Mouse (Mus musculus) cerebellum, adult 9-10 months (tissue): Measurements from ENCODE around the gene Ddx23.

ENCODE experiments used
- DNase-seq: peaks from one replicate; pipeline ENCODE4 v3.0.0; 2022

The Ddx23 gene

DNA sequence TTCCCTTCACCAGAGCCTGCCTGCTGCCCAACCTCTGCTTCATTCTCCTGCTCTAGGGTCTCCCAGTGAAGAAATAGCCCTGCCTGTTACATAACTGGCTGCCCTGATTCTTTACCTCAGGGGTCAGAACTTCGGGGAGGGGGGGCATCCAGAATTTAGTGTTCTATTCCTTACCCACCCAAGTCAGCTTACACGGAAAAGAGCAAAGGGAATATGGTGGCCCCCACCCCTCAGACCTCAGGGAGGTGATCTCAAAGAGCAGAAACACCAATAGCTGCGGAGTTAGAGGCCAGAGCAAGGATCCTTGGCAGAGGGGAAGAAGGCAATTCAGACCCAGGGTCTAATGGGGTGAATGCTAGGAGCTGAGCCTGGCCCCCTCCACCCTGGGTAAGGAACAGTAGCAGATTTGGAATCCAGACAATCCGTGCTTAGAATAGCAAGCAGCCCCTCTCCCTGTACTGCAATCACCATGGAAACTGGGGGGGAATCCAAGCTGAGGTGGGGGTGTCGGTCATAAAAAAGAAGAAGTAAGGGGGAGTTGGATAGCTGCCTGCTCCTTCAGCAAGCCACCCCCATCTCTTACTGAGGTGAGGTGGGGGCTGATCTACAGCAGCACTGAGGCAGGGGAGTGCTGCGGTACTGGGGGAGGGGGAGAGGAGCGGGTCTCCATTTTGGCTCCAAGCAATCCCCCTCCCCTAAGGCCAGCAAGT lies 11.7 kb upstream of the Ddx23 start:
- no peak for DNase-seq

DNA sequence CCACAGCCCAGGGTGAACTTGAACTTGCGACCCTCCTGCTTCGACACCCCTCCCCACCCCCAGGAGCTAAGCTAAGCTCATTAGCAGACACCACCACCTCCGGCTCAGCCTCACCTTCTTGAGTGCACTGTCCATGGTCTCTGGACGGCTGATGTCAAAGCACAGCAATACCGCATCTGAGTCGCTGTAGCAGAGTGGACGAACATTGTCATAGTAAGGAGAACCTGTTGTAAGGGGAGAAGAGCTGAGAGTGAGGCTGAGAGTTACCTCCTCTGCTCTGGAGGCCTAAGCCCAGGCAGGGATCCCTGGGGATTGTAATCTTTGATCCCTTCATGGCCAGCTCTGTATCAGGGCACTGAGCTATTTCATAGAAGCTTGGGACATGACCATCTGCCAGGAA lies 11.0 kb upstream of the Ddx23 start:
- DNase-seq: no peak

DNA sequence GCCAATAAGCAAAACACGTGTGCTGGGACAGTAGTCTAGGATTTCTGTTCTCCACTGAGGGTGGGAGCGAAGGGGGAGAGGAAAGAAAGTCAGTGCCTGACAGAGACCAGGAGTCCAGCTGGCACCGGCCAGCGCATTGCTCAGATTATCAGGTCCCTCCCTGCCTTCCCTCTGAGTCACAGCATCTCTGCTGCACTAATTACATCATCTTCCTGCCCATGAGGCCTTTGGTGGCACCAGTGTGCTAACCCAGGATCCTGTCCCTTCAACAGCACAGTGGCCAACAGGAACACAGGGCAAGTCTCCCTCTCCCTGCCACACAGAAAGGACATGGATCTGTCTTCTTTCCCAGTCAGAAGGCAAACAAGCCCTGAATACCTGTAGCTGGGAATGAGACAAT lies 9.9 kb upstream of the Ddx23 start:
- DNase-seq: no peak

DNA sequence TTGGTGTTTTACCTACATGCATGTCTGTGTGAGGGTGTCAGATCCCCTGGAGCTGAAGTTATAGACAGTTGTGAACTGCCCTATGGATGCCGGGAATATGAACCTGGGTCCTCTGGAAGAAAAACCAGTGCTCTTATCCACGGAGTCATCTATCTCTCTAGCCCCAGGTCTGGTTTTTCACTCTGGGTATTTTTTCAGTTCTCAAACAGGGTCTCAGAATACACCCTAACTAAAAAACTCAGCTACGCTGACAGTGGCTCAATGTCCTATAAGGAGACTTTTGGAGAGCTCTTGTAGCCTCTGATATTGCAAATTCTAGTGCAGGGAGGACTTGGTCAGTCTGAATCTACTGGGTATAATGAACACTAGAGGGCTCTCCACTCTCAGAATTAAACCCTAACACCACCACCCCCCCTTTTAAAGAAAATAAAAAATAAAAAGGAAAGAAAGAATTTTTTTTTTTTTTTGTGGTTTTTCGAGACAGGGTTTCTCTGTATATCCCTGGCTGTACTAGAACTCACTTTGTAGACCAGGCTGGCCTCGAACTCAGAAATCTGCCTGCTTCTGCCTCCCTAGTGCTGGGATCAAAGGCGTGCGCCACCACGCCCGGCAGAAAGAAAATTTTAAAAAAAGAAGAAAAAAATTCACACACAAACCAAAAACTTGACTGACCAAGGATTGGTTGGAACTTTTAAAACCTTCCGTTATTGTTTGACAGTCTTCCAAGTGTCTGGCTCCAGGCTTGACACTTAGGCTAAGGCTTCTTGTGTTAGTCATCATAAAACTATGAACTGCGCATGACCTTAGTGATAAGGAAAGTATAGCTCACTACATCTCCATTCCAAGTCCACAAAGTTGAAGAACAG lies 1.6 kb upstream of the Ddx23 start:
- peak; percentile 67 for DNase-seq

DNA sequence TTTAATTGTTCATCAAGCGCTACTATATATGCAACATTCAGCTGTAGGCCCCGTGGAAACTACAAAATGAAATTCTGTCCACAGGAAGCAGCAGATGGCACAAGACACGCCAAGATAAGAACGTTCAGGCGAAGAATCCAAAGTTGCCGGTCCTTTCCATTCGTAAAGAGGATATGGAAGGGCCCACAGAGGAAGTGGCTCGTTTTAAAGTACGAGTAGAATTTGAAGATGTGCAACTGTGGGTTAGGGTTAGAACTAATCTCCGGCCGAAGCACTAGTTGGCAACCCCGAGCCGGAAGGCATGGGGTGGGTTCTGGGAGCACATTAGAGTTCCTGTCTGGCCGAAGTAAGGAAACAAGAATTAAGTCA lies 512 bp downstream of the Ddx23 start:
- peak; percentile 48 for DNase-seq

DNA sequence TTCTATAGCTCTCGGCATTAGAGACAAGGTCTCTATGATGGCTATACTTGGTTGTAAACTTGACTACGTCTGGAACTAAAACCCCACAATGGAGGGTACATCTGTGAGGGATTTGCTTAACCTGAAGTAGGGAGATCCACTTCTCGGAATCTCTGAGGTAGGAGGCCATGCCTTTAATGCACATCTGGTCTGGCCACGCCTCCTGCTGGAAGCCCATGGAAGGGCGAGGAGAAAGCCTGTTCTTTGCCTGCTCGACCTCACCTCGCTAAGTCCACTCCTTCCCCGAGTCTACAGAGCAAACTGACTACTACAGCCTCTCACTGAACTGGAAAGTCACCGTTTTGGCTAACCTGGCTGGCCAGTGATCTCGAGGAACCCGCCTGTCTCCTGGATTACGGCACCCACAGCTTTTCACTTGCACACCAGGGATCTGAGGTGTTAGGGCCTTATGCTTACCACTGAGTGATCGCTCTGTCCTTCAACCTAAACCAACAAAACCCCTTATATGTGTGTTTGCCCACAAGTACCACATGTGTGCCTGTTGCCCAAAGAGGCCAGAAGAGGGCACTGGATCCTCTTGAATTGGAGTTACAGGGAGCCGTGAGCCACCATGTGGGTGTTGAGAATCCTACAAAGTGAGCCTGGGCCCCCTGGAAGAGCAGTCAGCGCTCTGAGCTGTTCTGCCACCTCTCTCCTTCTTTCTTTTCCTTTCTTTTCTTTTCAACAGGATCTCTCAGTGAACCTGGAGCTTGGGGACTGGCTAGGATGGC lies 5.5 kb downstream of the Ddx23 start:
- no peak for DNase-seq

DNA sequence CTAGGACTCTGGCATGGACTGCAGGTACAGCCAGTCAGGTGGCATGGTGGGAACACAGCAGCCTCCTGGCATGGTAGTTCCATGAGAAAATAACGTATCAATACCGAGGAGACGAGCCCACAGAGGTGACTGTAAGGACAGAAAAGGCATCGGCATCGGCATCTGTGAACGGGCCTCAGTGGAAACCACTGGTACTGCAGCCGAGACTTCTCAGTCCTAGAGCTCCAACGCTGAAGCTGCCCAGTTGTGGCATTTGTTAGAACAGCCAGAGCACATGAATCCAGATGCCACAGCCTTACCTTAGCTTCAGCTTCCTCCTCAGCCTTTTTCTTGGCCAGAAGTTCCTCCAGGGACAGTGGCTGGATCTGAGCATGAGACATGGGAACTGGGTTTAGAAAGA lies 10.5 kb downstream of the Ddx23 start:
- DNase-seq: no peak

DNA sequence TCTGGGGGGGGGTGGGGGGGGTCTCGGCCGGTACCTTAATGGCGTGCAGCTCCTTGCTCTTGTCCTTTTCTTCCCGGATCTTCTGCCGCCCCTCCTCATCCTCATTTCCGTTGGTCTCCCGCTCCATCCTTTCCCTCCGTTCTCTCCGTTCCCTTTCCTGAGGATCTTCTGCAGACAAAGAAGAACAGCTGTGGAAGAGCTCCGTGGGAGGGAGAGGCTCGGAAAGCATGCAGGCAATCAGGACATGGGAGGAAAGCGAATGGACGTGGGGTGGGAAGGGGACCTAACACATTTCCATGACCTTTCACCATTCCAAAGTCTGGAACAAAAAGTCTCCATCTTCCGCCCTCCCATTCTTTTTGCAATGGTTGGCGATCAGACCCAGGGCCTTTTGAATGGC lies 11.3 kb downstream of the Ddx23 start:
- no peak for DNase-seq

DNA sequence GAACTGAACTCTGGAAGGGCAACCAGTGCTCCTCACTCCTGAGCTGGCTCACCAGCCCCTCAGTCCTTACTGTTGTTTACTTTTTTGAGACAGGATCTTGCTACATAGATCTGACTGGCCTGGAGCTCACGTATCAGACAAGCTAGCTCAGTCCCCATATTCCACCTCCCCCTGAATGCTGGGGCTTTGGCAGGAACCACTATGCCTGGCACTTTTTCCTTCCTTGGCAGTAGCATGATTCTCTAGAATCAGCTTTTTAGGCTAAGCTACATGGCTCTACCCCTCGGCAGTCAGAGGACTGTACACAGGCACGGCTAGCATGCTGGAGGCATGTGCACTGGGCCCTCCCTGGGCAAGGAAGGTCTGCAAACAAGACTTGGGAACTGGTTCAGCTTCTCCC lies 14.6 kb downstream of the Ddx23 start:
- no peak for DNase-seq

DNA sequence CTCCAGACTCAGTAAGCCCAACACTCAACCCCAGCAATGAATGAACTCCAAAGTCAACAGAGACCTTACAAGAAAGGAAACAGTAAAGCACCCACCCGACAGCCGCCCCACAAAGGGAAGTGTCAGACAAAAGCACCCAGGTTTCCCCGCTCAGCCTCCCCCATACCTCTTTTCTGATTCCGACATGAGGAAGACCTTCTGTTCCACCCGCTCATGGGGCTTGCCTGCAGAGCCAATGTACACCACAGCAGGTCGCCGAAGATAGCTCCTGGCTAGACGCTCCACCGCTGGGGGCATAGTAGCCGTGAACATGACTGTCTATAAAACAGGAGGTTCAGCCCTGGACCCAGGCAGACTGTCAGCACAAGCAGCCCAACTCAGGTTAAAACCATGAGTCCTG lies 15.4 kb downstream of the Ddx23 start:
- DNase-seq: no peak

DNA sequence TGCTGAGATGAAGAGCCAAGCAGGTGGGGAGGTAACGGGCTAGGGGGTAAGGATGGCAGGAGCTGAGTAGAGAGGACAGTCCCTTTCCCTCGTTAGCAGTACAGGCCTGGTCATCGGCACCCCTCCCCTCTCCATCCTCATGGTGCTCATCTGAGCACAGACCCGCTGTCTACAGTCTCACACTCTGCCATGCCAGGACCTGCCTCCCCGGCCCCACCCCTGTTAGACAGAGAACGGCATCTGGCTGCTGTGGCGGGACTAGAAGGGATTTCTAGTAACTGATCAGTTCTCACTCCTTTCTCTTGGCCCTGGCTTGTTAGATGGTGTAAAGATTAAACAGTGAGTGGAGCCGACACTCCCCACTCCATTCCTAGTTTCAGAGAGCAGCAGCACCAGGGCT lies 16.0 kb downstream of the Ddx23 start:
- no peak for DNase-seq

DNA sequence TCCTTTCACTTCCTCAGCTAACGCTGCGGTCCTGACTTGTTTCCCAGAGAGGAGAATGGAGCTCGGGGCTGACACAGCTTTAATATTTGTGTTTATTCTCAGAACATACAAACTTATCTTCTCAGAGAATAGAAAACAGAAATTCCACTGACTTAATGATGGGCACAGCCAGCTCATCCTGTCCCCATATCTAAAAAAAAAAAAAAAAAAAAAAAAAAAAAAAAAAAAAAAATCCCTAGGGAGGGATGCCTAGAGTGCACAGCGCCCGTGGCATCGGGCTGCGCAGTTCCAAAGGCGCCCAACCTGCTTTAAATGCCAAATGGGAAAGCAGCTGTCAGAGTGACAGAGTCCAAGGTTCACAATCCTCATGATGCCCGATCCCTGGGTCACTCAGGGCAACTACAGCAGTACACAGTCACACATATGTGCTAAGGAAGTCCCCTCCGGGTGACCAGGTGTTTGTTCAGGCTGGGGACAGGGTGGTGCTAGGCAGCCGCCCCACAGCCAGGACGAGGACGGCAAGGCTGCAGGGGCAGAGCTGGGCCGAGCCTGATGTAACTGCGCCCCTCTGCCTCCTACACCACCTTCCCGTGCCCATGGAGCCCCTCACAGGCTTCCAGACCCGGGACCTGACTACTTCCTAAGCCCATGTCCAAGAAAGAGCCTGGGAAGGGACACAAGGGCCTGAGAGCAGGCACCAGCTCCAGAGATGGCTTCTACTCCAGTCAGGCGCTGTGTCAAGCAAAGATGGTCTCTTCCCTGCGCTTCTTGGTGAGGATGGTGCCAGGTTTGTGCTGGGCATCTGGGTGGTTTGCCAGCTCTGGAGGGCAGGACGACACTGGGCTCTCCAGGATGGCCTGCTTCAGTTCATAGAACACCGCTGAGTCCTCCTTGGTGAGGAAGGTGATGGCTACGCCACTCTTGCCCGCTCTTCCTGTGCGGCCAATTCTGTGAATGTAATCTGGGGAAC lies 17.4 kb downstream of the Ddx23 start:
- no peak for DNase-seq

DNA sequence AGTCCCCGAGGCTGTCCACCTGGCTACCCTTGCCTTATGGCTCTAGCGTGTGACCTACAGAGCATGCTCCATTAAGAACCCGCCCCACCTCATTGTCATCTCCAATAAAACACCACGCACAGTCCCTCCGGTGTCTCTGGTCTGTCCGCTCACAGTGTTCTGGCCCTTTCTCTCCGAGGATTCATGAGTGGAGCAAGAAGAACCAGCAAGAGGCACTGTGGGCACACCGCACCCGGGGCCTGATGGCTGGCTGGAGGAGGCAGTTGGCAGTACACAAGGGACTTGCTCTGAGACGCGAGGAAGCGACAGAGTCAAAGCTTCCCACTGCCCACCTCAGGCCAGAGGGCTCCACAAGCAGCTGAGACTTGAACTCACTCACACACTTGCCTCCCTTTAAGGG lies 18.3 kb downstream of the Ddx23 start:
- DNase-seq: no peak

DNA sequence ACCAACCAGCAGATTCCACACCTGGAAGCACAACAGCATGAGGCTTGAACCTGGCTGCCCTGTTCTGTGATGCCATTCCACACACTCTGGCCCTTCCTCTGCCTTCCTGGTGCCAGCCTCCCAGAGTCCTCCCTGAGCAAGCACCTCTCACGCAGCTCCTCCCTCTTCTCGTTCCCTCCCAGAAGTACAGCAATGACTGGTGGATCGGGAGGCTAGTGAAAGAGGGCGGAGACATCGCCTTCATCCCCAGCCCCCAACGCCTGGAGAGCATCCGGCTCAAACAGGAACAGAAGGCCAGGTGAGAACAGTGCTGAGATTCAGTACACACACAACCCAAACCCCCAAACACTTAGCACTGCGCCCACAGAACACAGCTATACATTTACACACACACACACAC lies 22.5 kb downstream of the Ddx23 start:
- no peak for DNase-seq

DNA sequence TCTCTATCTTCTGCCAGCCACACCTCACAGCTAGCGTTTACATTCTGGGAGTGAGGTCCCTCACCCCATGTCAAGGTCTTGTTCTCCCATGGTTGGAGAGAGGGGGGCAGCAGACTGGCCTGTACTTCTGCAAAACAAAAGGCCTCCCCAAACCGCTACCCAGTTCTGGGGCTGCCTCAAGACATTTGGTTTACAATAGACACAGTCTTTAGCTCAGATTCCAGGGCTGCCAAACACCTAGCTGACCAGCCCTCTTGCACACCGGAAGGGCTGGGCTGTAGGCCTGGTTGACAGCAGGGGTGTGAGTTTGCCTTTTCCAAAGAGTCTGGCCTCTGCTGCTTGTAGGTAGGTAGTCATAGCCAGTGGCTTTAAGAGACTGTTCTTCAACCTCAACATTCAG lies 25.5 kb downstream of the Ddx23 start:
- no peak for DNase-seq

DNA sequence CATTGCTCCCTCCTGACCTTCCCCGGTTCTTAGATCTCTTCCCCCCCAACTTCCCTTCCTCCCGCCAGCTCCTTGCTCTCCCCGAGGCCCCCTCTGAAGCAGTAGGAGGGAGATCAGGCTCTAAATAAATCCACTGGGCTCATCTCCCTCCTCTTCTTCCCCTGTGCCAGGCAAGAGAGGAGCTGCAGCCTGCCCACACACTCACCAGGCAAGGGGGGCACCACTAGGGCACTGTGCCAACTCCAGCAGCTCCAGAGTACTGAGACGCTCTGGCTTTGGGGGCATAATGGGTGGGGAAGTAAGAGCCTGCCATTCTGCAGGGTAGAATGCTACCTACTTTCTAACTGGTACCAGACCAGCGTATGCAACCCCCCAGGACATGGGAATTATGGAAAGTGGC lies 26.2 kb downstream of the Ddx23 start:
- DNase-seq: no peak

DNA sequence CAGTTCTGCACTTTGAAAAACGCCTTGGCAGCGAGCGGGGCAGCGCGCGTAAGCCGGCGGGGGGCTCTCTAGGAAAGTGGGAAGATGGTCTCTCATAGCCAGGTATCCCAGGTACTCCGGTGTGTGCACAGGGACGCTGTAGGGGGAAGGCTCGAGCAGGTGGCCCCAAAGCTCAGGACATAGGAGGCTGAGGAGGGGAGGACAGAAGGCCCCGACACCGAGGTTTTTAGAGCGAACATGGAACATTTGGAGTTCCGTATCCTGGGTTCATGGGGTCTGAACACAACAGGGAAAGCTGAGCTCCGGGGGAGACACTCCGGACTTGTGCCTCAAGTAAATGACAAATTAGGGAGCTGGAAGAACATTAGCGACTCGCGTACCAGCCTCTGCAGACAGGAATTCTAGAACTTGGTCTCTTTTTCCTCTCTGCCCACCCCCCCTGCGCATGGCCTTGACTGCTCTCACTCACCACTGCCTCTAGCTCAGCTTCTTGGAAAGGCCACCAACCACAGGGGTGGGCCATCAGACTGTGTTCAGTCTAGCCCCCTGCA lies 27.3 kb downstream of the Ddx23 start:
- DNase-seq: peak; percentile 52

DNA sequence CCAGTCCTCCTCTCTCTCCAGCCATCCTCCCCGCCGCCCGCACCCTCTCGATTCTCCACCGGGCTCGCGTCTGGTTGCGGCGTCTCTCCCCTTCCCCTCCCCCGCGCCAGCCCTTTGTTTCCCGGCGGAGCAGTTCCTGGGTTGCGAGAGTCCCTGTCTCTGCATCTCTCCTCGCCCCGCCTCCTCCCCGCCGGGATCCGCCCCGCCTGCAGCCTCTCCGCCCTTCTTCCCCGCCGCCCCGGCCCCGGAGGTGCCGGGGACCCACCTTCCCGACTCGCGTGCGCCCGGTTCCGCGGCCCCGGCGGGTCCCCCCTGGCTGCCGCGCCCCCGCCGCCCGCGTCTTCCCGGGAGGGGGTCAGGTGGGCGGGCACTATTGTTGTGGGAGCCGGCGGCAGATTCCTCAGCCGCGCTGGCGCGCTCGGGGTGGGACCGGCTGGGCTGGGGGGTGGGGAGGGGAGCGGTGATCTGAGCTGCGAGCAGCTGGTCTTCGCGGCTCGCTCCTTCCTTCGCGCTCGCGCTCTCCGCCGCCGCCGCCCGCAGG lies 28.1 kb downstream of the Ddx23 start:
- peak; percentile 75 for DNase-seq

DNA sequence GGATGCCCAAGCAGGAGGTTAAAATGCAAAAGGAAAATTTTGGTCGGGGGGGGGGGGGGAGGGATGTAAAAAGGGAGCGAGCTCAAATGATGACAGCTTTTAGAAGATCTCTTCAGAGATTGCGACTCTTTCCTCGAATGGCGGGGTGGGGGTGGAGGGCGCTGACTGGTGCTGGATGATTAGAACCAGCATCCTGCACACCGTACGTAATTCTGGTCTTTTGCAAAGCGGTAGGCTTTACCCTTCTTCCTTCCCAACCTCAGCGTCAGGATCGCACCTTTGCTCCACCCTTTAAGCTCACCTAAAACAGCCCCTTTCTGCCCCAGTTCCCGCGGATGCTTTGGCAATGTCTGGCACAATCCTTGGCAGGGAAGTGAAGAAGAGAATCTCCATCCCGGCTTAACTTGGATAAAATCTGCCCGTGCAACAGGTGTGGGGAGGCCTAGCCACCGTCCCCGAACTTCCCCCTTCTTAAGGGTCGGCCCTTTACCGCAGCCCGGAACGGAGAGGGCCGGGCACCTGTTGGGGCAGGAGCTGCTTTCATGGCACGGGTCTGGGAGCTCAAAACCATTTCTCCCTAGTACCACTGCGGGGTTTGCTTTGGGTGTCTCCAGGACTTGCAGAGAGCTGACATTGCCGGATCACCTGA lies 28.7 kb downstream of the Ddx23 start:
- peak; percentile 56 for DNase-seq

DNA sequence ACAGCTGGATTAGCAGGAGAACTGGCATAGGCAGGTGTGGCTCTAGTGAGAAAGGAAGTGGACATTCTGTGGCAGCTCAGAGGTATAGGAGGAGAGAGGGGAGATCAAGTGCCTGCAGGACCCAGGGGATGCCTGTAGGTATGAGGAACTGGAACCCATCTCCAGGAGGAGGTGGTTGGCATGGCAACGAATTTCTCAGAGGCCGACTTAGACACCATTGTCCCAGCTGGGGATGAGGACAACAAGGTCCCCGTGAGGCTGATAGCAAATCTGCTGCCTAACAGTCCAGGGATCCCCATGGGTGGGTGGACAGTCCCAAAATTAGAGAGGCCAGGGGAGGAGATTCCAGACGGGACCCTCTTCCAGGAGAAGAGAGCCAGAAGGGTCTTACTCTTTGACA lies 29.8 kb downstream of the Ddx23 start:
- no peak for DNase-seq

DNA sequence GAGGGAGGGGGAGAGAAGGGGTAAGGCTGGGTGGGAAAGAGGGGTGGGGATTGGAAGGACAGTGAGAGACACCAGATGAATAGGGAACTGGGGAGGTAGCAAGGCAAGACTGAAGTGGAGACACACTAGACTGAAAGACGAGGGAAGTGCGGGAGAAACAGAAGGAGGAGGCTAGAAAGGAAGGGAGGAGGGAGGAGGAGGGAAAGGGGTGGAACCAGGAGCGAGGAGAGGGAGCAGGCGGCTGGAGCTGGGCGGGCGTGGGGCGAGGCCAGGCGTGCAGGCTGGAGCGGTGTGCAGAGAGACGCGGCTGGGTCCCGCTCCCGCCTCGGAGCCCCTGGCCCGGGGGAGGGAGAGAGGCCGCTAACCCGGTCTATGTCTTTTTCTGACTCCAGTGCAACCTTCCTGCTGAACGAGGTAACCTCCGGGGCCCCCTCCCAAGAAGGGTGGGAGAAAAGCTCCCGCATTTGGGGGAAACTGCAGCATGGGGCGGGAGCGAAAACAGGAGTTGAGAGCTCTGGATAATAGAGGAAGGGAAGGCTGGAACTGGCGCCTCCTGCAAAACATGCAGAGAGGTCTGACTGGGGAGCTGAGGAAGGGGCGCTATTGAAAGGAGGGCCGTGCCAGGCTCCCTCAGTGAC lies 30.5 kb downstream of the Ddx23 start:
- DNase-seq: peak; percentile 56
